Mouse (Mus musculus): ENCODE data around the gene Fam217b. TPM values are rescaled to one million over a fixed set of nuclear protein-coding genes. Genes with fewer than 3 reads are reported as not detected.

Fam217b gene
- 10 to 100 TPM in 1 of 2 experiments, 1 to 10 TPM in 1; 9.1 to 11.4 TPM for total RNA-seq (2021)
- long read RNA-seq, experiment 1, full-length matches to known transcripts = 2 of 6 reads
- long read RNA-seq, experiment 1, partial matches to known transcripts = 0 of 6 reads
- long read RNA-seq, experiment 1, other reads (novel, unspliced or antisense) = 4 of 6 reads
- long read RNA-seq, experiment 2, full-length matches to known transcripts = 1 of 1 reads
- long read RNA-seq, experiment 2, partial matches to known transcripts = 0 of 1 reads
- long read RNA-seq, experiment 2, other reads (novel, unspliced or antisense) = 0 of 1 reads

DNA sequence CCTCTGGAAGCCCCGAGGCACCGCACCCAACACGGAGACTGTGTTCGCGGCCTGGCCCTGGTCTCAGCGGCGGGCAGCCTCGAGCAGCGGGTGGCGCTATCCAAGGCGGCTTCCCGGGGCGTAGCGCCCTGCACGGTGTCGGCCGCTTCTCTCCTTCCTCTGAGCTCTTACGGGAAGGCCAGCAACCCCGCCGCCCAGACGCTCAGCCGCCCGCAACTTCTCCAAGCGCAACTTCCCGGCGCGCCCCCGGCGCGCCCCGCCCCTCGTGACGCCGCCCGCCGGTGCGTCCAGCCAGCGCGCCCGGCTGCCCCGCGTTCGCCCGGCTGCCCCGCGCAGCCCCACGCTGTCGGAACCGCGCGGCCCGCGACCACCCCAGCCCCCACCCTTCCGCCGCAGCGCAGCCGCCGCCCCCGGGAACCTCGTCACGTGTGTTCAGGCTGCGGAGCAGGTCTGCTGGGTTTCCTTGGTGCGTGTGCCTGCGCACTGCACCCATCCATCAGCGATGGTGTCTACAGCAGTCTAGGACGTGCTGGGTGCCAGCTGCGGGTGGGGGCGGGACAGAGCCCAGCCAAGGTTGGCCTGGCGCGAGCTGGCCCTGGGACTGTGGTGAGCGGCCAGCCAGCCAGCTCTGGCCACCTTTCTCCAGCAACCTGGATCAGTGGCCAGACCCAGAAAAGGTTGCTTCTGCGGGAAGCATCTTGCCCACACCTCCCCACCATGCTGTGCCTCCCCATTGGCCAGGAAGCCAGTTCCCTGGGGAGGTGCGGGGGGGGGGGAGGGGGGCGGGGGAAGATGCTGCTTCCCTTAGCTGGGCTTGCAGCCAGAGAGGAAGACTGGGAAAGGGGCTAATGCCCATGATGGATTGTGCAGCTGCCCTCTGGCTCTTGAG lies at the start of gene Fam217b, which contains the start of gene Ppp1r3d:
Fam217b (plus strand) TSS at position 264 of the 889 bp plus-strand sequence.
Ppp1r3d (minus strand) TSS at position 212 of the 889 bp plus-strand sequence.
- DNase-seq = peak; percentile 69 to 79

GRCm38 (mm10) chr2:178407053-178407815 lies 7.1 kb upstream of the Fam217b start, which contains the start of gene Sycp2:
Sycp2 (minus strand) TSS chr2:178407685.
- DNase-seq = no peak

DNA sequence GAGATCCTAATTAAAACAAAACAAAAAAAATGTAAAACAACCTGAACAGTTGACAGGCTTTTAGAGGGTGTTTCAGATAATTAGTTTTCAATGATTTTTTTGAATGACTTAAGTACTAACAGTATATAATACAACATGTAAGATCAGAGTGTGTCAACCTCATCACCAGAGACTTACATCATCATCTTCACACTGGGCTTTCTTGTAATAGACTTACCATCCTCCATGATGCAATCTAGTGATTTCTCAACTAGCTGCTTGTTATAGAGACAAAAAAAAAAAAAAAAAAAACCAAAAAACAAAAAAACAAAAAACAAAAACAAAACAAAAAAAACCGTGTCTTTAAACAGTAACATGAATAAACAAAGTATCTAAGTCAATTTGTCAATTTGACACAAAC lies 5.3 kb upstream of the Fam217b start:
- no peak for DNase-seq

DNA sequence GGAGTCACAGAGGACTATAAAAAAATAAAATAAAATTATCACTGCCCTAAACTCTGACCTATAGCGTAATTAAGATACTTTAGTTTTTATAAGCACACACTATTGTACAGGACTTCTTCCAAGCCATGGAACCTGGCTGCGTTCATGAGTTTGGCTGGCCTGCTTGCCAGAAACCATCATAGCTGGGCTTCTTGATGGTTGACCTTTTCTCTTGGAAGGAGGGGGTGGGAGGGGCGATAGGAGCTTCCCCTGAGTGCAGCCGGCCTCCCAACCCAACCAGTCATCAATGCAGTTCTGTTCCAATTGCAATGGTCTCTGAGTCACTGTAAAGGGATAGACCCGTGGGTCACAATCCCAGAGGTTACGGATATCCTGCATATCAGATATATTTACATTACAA lies 4.0 kb upstream of the Fam217b start:
- peak in 1 of 2 experiments; percentile 37 for DNase-seq

DNA sequence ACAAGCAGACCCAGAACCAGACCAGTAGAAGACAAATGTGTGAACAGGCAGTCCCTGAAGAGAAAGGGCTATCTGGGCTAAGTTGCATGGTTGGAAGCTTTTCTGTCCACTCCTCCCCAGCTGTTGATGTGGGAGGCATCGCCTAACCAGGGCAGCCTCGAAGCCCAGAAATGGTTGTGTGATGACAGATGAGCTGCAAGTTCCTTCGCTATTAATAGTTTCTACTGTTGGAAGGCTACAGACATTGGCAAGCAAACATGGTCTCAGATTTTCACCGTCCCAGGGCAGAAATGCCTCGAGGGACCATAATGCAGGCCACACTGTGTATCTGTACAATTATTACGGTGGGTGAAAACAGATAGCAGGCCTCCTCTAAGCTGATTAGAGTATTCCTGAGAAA lies 1.7 kb upstream of the Fam217b start:
- peak; percentile 69 to 86 for DNase-seq

DNA sequence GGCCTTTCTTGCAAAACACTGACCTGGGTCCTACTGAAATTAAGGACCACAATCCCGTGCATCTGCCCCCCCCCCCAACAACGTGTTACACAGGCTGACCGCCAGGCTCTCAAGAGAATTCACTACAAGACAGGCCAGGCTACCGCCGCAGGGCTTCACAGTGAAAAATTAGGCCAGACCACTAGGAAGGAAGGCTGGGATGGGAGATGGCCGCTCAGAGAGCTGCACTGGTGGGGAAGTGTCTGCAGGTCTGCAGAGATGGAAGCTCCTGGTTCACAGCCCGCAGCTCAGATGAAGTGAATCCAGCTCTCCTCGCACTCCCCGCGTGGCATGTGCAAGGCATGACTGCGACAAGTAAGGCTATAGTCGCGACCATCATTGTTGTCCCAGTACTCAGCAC lies 1.2 kb upstream of the Fam217b start:
- peak in 1 of 2 experiments; percentile 48 for DNase-seq

DNA sequence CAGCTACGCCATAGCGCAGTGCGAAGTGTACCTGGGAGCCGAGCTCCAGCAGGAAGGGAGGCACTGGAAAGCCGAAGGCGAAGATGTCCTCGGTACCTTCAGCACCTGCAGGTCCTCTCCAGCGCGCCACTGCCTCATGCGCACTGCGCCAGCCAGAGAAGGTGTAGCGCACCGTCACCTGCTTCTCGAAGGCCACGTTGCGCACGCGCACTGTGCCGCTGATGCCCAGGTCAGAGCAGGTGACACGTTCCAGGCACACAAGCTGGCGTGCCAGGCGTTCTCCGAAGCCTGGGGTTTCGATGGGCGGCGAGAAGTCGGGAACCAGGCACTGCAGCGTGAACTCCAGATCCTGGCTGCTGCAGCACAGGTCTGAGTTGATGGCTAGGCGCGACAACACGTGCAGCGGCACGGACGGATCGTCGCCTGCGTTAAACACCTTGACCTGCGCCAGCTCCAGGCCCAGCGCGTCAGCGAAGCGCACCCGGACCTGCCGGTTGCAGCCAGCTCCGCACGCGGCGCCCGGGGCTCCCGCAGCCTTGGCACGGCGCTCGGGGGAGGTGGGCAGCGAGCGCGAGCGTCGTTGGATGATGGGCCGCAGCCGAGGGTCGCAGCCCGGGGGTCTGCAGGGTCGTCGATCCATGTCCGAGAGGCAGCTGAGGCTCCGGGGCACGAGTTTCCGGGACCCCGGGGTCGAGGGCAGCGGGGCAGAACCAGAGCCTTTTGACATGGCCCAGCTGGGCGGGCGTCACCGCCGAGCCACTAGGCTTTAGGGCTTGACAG lies 653 bp upstream of the Fam217b start:
- DNase-seq = peak; percentile 44 to 57

GRCm38 (mm10) chr2:178415150-178415448 lies 775 bp downstream of the Fam217b start:
- no peak for DNase-seq

DNA sequence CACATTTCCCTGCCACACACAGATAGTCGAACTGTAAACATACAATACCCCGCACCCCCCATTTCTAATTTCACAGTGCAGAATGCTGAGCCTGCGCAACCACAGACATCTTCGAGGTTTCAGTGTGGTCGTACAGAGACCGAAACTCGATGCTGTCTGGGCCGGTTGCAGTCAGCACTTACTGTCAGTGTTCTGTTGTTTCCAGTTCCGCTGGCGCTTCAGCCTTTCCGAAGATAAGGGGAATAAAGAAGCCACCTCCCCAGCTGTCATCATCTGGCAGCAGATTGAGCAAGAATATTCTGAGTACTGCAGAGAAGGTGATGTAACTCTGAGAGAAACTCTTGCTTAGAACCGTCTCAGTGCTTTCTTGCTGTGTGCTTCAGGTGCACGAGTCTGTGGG lies 2.1 kb downstream of the Fam217b start:
- DNase-seq = peak in 1 of 2 experiments; percentile 46

- DNase-seq = no peak
Measured at GRCm38 (mm10) chr2:178416970-178417369, 2.6 kb downstream of the Fam217b start.

DNA sequence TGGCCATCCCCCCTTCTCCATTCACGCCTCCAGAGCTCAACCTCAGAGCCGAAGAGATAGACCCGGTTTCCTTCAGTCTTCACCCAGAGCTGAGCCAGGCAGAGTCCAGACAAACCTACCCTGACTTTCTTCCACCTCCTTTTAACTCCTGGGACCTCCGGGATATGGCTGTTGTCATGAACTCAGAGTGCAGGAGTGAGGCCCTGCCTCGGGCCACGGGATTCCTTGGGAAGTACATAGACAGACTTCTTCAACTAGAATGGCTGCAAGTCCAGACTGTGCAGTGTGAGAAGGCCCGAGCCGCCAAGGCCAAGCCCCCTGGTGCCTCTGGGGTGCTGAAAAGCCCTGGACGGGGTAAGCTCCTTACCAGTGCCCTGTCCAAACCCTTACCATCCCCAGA lies 6.3 kb downstream of the Fam217b start:
- DNase-seq = no peak

DNA sequence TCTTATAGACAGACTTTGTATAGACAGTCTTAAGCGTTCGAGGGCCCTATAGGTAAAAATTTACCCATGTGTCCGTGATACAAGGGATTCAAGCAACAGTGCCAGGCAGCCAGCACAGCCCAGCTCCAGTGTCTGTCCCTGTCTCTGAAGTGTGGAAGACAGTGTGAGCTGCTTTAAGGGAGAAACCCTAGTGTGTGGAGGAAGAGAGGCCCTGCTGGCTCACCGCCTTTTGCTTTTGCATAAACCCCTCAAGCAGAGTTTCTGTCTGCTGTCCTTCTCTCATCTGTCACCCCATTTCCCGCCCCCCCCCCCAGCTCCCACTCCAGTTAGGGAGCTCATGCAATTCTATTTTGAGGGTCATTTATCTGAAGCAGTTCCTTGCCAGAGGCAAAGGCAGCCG lies 7.3 kb downstream of the Fam217b start:
- DNase-seq = no peak

DNA sequence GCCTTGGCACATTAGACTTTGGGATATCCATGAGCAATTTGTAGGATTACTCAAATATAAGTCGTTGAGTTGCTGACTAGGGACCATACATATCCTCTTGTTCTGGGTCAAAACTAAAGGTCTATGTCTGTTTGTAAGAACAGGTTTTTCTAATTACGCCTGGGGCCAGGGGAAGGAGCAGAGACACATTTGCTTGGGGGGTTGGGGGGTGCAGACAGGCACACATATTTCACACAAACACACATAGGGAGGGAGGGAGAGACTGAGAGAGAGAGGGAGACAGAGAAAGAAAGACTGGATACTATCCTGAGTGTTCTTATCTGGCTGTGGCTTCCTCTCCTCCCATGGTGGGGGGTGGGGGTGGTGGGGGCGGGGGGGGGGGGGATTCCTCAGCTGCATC lies 7.9 kb downstream of the Fam217b start:
- no peak for DNase-seq

DNA sequence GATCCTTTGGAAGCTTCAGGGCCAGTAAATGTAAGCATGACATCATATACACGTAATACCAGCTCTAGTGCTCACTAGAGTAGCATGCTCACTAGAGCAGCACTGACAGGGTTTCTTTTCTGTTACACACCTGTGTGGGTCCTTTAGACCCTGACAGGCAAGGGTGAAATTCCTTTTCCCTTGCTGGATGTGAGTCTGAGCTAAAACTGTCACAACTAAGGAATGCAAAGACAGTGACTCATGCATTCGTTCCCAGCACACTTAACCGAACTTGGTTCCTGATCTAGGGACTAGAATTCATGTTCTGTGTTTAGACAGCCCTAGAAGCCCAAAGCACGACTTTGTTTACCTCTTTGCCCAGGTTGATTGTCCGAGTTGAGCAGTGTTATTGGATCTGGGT lies 8.9 kb downstream of the Fam217b start:
- no peak for DNase-seq

DNA sequence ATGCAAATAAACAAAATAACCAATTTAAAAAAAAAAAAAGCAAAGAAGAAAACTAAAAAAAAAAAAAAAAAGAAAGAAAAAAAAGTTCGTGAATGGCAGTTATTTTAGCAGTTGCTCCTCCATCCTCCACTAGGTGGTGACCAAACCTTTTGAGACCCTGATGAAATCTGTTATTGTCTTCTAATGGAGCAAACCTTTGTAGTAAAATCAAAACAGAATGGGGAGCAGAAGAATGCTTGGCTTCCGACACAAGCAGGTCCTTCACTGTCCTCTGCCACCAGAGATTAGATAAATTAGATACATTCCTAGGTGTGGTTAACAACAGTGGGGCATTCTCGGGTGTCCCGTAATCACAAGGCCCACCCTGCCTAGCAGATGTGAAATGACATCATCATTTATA lies 11.9 kb downstream of the Fam217b start:
- no peak for DNase-seq

DNA sequence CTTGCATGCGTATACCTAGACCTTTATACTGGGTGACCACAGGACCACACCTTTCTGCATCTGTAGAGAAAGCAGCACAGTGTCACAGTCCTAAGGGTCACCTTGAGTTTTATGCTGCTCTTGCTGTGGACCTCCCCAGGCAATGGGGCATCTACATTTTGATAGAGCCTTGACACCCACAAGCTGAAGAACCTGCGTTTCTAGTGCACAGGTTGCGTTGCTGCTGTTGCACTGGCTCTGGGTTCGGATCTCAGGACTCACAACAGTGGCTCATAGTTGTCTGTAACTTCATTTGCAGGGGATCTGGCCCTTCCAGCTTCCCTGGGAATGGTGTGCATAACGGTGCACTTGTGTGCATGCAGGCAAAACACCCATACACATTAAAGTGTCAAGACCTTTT lies 12.9 kb downstream of the Fam217b start:
- DNase-seq = no peak

DNA sequence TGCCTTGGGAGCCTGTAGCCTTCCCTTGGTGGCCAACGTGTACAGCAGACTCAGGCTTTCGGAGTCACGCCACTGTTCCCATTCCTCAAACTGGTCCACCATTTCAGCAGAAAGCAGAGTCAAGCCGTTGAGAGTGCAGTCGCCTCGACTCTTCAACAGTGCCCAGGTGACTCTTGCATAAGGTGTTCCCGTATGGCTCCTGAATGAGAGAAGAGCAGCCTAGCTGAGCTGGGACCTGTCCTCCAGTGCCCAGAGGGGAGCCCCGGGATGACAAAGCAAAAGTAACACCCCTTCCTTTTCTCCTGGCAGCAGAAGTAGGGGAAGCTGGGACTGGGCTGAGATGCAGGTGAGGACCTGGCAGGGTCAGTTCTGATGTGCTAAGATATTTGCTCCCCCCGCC lies 13.9 kb downstream of the Fam217b start:
- no peak for DNase-seq

- no peak for DNase-seq
Measured at GRCm38 (mm10) chr2:178428676-178429075, 14.4 kb downstream of the Fam217b start.

DNA sequence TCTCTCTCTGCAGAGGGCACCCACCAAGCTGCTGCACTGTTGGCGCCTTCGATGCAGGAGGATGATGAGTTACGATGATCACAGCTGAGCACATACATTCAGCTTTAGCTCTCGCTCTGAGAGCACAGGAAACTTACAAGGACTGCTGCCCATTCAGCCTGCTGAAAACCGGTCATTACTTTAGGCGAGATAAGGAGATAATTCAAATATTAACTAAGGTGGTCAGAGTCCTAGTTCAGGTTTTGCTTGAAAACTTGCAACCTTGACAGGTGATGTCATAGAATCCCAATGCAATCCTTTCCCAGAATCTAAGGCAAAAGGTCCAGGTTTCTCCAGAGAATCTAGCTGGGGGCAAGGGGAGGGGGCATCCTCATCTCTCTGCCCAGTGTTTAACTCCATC lies 15.1 kb downstream of the Fam217b start:
- DNase-seq = no peak

GRCm38 (mm10) chr2:178430231-178430630 lies 15.9 kb downstream of the Fam217b start, which contains the start of gene Cdh26:
Cdh26 (plus strand) TSS chr2:178430531.
- no peak for DNase-seq

- no peak for DNase-seq
Measured at GRCm38 (mm10) chr2:178433495-178433894, 19.2 kb downstream of the Fam217b start.

DNA sequence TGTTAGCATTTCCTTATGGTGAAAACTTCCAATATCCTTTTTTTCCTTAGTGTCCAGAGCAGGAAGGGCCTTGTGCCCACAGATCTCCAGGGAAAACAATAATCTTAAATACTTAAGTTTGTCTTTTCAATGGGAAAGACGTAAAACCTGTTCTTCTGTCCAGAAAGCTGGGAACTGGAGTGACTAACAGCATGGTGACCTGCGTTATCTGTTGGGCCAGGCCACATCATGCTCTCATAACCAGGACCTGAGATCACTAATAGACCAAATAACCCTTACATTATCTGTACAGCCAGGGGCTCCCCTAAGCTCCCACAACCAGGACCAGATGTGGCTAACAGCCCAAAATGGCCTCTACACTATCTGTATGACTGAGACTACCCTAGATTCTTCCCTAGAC lies 19.6 kb downstream of the Fam217b start:
- no peak for DNase-seq

Data from heart, adult 18-20 months (tissue).